Mouse (Mus musculus): ENCODE results near the gene Ttc21a.
"Not testable (repeated sequence)": the region's sequence is repeated elsewhere in the genome, so short reads cannot be mapped to it uniquely, and the experiment has no call there.

The Ttc21a gene

DNA sequence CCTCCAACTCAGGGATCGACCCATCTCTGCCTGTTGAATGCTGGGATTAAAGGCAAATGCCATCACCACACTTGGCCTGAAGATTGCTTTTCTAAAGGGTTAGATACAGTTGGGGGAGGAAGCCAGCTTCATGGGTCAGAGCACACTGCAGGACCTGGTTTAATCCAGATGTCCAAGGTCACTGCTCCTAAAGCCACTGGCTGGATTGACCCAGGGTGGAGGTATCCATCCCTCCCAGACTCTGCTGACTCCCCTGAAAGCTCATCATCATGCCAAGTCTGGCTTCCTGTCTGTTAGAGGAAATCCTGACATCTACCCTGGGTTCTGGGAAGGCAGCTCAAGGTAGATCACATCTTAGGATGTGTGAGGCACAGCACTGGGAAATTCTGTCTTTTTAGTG lies 61.4 kb downstream of the Ttc21a start:
- no peak for DNase-seq (ENCODE audit: low read depth, low spot score)

DNA sequence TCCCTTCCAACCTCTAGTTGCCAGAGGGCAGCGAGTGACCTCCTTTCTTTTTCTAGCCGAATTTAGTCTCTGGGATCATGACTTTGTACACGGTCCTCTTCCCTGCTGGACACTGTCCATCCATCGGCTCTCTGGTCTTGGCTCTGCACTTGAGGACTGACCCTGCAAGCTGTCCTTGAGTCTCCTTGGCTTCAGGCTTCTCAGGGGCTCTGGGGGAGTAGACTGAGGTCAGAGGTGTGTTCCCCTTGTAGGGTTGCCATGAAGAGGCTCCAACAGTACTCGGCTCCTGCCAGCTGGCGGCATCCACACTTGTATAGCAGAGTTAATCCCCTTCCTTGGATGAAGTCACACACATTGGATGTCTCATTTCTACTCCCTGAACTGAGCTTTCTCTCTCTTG lies 62.2 kb downstream of the Ttc21a start:
- DNase-seq (ENCODE audit: low read depth, low spot score) = no peak

DNA sequence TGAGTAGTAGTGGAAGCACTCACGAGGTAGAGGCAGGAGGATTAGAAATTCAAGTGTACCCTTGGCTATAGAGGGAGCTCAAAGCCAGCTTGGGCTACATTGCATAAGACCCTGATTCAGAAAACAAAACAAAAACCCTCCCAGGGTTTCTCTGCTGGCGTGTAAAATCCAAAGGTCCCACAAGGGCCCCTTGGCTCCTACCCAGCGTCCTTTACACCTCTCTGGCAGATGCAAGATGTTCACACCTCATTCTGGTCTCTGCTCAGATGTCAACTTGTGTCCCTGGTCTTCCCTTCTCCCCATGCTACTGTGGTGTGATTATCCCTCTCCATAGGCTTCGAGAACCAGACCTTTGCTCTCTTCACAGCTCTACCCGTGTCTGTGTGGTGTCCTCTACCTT lies 63.4 kb downstream of the Ttc21a start:
- no peak for DNase-seq (ENCODE audit: low read depth, low spot score)

DNA sequence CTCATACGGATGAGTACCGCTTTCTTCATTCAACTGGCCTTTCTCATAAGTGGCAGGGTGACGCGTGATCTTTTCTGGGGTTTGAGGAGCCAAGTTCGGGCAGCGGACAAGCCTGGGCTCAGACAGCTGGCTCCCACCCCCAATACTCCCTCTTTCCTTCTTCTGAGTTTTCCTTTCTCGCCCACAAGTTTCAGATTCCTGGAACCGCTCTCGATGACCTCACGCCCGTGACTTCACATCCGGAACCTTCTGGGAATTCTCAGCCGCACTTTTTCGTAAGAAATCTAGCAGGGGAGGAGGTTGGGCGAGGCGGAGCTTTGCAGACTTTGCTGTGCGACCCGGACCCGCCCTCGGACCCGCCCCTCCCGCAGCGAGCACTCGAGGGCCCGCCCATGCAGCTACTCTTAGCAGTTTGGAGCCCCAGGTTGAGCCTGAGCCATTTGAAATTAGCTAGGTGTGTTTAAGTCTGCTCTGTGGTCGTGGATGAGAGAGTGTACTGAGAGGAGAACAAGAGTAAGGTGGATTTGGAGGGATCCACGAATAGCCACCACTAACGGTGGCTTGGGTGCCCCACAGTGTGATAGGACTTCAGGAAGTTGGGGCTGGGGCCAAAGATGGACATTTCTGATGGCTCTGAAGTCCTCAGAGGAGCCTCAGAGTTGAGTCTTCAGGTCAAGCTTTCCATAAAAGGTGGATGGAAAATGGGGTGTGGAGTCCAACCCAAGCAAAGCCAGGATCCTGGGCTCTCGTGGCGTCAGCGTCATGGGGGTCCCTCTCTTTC lies 64.7 kb downstream of the Ttc21a start:
- DNase-seq (ENCODE audit: low read depth, low spot score) = peak; percentile 81

GRCm38 (mm10) chr9:120002893-120003292 lies 65.5 kb downstream of the Ttc21a start:
- DNase-seq (ENCODE audit: low read depth, low spot score) = no peak

DNA sequence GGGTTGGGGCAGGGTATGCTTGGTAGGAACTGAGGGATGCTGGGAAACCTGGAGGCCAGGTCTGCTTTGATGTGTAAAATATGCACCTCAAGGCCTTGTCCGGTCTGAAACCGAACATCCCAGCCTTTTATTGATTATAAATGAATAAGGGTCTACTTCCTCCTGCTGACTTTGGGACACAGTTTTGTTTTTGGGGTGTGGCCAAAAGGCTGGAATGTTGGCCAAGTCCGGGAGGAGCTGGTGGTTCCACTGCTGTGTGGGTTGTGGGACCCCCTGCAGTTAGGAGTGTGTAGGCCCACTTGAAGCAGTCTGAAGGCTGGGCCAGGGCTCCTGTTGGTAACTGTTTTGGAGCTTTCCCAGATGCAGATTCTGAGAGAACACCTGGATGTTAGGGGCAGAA lies 68.5 kb downstream of the Ttc21a start:
- DNase-seq (ENCODE audit: low read depth, low spot score) = no peak

DNA sequence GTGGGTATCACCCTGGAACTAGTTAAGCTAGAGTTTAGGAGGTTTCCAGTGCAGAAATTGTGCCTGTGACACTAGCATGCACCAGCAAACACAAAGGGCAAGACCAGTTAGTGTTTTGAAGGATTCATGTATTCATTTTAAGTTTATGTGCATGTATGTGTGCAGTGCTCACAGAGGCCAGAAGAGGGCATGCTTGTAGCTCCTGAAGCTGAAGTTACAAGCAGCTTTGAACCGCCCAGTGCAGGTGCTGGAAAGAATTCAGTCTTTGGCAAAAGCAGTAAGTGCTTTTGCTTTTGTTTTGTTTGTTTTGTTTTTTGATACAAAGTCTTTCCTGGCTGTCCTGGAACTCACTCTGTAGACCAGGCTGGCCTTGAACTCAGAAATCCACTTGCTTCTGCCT lies 70.4 kb downstream of the Ttc21a start:
- no peak for DNase-seq (ENCODE audit: low read depth, low spot score)

DNA sequence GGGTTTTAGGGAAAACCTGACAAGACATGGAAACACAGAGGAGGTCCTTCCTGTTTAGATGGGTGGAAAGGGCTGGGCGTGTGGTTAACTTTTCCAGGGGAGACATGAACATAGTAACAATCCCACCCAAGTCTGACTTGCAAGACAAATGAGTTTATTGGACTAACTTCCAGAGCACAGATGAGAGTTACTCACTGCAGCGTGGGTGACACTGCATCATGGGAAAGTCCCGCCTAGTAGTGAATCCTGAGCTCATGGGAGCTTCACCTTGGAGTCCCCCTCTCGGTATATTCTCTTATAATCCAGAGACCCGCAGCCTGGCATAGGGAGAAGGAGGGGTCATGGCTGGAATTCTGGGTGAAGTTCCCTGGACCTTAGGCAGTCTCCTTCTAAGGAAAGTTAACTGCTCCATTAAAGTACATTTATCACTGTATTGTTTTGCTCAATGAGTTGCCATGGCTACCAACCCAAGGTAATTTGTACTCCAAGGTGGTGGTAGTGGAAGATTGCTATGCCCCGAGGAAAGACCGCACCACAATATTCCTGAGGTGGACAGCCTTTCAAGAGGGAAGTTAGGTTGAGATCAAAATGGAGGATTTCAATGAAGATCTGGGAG lies 71.9 kb downstream of the Ttc21a start:
- peak; percentile 51 for DNase-seq (ENCODE audit: low read depth, low spot score)

DNA sequence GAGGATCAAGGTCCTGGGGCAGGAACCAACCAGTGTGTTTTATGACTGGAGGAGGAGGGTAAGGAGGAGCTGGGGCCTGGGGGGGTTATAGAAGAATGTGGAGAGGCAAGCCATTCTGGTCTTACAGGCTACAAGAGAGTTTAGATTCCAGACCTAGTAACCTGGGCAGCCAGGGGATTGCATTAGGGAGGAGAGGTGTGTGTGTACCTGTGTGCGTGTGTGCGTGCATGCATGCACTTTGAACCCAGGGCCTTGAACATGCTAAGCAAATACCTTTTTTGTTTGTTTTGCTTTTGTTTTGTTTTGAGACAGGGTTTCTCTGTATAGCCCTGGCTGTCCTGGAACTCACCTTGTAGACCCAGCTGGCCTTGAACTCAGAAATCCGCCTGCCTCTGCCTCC lies 72.5 kb downstream of the Ttc21a start:
- no peak for DNase-seq (ENCODE audit: low read depth, low spot score)

DNA sequence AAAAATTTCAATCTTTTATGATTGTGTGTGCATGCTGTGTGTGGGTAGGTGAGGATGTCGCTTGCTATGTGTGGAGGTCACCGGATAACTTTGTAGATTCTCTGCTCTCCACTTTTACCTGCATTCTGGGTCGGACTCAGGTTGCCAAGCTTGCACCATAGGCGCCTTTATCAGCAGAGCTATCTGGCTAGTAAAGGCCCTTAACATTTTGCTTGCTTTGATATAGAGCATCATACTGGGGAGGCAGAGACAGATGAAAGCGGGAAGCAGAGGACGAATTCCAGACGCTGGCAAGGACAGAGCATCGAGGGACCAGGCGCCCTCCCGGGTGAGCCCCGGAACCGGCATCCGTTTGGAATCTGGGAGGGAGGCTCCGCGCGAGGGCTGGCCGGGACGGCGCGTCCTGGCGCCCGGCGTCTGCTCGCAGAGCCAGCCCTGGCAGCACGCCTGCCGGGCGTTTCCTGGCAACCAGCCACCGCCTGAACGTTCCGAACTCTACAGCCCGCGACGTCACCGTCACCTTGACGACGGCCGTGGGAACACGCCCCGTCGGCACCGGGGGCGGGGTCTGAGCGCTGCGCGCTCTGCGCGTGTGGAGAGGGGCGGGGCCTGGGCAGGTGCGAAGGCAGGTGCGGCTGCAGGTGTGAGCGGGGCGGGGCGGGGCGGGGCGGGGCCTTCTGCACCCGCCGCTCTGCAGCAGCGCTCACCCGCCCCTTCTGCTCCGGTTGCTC lies 73.5 kb downstream of the Ttc21a start:
- DNase-seq (ENCODE audit: low read depth, low spot score) = peak; percentile 98

GRCm38 (mm10) chr9:120011533-120011932 lies 74.1 kb downstream of the Ttc21a start:
- peak; percentile 96 for DNase-seq (ENCODE audit: low read depth, low spot score)

DNA sequence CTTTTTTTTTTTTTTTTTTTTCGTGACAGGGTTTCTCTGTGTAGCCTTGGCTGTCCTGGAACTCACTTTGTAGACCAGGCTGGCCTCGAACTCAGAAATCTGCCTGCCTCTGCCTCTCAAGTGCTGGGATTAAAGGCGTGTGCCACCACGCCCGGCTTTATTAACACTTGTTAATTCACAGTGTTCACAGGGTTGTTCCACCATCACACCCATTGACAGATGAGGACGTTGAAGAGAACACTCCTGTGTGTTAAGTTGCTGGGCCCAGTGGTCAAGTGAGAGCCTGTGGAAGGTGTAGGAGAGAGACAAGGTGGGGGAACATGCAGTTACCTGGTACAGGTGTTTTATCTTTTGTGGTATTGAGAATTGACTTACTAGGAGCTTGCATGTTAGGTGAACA lies 74.8 kb downstream of the Ttc21a start:
- DNase-seq (ENCODE audit: low read depth, low spot score) = not testable (repeated sequence)

DNA sequence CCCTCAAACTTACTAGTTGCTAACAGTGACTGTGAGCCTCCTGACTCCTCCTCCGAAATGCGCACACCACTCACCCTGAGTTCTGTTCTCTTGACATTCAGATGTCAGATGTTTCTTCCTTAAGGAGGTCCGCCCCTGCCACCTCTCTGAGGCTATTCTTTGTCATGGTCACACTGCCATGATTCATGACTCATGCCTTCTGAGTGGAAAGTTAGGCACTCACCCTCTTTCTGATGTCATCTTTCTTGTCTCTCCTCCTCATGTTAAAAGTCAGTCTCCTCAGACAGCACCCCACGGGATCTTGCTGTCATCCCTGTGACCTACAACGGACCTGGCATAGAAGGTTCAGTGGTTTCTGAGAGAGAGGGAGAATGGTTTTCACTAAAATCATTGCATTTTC lies 75.4 kb downstream of the Ttc21a start:
- DNase-seq (ENCODE audit: low read depth, low spot score) = peak; percentile 75

- no peak for DNase-seq (ENCODE audit: low read depth, low spot score)
Measured at GRCm38 (mm10) chr9:120013251-120013820, 75.9 kb downstream of the Ttc21a start.

DNA sequence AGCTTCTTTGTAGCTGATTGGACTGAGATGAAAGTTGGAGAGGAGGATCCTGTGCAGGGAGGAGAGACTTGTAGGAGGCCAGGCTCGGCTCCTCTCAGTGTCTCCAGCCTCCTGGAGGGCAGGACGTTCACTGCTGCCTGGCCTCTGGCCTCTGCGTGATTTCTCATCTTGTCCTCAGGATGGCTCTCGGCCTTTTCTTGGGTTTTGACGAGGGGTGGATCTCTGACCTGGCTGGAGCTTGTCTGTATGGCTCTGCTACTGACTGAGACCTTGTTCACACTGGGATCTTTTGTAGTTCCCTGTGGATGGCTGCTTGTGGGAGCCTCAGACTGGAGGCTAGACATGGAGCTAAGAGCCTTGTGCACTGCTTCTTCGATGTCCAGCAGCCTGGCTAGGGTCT lies 77.4 kb downstream of the Ttc21a start:
- no peak for DNase-seq (ENCODE audit: low read depth, low spot score)

DNA sequence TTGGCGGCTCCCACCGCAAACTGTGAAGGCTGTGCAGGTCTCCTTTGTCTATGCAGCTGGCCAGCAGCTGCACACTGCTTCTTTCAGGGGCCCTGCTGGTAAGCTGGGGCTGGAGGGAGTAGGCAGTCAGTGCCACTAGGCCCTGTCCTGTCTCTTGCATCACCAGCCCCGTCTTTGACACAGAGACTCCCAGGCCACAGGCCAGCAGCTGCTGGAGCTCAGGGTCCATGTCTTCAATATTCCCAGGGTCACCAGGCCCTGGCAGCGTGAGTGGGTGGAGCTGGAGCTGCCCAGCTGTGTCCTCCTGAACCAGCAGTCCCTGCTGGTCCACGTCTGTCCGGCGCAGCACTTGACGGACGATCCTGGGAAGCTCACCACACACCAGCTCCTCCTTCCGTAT lies 79.5 kb downstream of the Ttc21a start:
- no peak for DNase-seq (ENCODE audit: low read depth, low spot score)

Data from brain, adult 2 months (tissue).